Mouse (Mus musculus): ENCODE measurements at regions not wholly inside any gene's neighbourhood (a gene's known extent, or its start where the extent isn't known, plus 50 kb on each side); places are given as distances from the start of the nearest gene placed in this dataset.
A peak's percentile ranks its signal among the peaks of the same experiment; 100 is the strongest.

DNA sequence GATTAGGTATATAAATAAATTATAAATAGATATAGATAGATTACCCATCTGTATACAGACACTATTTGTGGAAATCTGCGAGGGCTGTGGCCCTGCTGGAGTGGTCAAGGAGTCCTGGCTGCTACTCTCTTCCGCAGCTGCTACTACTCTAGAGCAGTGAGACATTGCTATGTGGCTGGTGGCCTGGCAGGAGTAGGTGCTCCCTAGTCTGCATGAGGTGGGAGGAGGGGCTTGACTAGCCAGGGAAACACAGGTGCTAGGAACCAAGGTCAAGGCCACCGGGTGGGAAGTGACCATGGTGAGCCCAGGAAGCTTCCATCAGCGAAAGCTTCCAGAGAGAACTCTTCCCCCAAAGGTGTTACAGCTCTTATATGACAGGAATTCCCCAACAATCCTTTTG, 100.3 kb downstream of the Dyrk2 start:
- DNase-seq: no peak

DNA sequence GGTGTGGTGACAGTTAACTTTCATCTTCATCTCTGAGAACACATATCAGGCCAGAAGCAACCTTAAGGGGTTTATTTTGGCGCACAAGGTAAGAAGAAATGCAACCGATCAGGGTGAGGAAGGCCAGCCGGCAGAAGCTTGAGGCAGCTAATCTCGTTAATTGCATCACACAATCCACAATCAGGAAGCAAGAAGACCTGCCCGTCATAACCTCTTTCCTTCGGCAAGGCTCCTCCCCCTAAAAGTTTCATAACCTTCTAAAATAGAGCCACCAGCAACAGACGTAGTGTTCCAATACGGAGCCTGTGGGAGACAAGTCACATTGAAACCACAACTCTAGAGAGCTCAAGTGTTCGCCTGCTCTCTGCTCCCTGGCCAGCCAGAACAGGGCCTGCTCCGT, 91.4 kb downstream of the Dyrk2 start:
- DNase-seq: no peak

DNA sequence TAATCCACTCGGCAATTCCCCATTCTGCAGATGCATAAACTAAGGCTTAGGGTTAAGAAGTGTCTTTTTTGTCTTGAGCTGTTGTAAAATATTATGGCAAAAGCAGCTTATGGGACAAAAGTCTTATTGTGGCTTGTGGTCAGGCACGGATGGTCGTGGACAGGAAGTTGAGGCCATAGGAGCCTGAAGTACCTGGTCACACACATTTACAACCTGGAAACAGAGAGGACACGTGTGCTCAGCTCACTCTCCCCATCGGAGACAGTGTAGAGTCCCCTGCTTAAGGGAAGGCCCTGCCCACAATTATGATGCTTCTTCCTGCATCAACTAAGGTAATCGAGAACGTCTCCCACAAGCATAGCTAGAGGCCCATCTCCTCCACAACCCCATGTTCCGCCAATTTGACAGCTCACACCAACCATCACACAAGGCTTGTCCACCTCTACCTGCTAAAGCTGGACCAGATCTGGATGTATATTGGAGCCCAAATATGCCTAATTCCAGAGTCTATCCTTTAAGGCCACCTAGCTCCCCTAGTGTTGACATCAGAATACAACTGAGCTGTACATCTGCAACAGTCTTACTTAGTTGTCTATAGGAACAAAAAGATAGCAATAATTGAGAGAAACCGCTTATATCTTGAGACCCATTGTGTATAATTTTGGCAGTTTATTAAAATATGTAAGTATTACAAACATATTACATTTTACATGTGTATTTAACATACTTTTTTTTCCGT, 89.0 kb downstream of the Dyrk2 start:
- DNase-seq: no peak

DNA sequence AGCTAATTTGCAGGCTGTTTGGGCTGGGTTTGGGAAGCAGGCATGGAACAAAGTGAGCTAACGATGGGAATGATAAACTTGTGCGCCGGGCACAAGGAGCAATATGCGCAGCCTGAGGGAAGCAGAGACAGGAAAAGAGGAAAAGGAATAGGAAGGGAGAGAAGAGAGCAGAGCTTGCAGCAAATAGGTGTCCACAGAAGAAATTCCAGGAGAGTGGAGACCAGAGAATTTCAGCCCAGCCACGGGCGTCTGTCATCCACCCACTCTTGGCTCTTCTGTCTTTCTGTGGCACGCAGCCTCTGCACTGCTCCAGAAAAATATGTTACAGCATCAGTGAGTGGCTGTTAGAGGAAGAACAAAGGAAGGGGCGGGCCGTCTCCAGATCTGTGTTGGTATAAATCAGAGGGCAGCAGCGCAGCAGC, 88.2 kb downstream of the Dyrk2 start:
- no peak for DNase-seq

DNA sequence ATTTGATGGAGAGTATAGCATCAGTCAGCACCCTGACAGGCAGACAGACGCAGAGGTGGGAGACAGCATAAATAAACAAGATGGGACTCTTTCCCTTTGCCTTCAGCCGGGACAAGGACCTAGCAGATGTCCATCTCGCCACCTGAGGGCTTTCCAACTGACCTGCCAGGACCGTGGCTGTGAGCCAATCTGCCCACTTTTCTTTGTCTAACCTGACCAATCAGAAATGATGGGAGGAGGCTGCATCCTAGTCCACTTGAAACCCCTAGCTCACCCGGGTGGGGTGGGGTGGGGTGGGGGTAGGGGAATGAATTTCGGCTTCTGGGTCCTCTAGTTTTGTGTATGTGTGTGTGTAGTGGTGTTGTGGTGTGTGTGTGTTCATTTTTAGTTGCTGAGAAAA, 87.4 kb downstream of the Dyrk2 start:
- no peak for DNase-seq

DNA sequence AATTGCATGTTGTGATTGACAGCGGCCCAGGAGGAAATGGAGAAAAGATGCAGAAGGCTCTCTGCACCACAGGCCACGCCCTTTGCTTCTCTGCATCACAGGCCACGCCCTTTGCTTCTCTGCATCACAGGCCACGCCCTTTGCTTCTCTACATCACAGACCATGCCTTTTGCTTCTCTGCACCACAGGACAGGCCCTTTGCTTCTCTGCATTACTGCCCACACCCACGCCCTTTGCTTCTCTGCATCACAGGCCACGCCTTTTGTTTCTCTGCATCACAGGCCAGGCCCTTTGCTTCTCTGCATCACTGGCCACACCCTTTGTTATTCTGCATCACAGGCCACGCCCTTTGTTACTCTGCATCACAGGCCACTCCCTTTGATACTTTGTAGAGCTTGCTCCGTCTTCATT, 82.7 kb downstream of the Dyrk2 start:
- DNase-seq: no peak

DNA sequence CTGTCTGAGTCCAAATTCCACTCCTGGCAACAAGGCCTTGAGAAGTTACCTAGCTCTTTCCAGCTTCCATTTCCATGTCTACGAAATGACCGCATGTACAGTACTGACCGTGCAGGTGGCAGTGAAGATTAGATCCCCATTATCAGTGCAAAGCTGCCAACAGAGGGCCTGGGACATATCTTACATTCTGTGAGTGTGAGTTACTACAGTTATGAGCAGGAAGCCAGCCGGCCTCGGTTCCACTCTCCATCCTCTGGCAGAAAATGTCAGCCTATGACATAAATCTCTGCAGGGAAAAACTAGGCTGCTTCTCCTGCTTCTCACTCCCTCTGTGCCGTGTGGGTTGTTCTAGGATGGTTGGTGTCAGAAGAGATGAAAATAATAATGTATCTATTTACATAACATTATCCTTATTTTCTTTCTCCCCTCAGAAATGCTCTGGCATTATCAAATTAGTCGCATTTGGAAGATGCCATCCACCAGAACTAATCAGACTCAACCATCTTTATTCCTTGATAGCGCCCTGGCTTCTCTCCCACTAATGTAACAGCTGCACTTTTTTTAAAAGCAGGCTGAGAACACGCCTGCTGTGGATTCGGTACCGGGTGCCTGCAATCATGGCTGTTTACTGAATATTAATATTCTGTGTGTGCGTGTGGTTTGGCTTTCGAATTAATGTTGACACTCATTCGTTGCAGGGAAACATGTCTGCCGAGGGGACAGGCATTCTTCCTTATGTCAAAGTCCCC, 77.5 kb downstream of the Dyrk2 start:
- no peak for DNase-seq

DNA sequence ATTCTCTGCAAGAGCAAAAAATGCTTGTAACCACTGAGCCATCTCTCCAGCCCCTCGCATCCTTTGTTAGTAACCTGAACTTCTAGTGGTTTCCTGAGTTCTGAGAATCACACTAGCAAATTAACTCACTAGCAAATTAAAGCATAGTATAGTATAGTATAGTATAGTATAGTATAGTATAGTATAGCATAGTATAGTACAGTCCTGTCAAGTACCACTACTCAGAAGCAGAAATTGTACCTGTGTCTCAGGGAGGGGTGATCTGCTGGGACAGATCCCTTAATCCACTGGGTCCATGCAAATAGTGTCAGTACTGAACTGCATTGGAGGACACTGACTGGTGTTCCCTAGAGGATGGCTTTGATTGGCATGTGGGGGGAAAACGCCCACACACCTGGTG, 76.2 kb downstream of the Dyrk2 start:
- DNase-seq: no peak

DNA sequence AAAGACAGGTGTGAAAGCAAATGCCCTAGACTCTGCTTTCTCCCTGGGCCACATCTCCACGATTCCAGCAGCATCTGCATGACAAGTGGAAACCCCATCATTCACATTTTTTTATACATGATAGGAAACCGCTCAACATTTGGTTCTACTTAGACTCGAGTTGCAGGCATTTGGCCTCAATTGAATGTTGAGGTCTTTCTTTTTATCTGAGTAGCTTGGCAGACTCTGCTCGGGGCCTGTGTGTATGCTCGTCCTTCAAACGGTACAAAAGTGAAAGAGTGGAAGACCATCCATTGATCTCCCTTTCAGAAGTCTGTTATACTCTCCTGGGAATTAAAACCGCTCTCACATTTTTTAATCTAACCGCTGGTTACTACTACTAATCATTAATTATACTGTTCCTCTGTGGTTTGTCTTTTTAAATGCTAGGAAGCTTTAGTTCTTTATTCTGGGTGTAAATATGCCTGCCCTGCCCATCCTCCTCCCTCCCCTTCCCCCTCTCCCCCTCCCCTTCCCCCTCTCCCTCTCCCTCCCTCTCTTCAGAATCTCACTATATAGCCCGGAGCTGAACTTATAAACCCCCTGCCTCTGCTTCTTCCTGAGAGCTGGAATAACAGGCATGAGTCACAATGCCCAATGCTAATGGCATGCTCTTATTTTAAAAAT, 75.5 kb downstream of the Dyrk2 start:
- DNase-seq: no peak

DNA sequence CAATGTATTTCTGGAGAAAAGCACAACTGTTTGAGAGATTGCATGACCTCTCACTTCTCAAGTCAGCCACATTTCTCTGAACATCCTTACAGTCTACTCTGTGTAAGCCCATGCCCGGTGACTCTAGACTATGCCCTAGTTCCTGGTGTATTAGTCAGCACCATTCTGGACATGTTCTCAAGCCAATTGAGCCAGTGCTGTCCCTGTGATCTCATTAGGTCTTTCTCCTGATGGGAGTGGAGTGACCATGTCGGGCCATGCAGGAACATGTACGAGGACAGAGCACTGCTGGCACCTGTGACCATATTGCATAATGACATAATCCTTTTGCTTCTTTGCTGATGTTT, 75.0 kb downstream of the Dyrk2 start:
- DNase-seq: no peak

DNA sequence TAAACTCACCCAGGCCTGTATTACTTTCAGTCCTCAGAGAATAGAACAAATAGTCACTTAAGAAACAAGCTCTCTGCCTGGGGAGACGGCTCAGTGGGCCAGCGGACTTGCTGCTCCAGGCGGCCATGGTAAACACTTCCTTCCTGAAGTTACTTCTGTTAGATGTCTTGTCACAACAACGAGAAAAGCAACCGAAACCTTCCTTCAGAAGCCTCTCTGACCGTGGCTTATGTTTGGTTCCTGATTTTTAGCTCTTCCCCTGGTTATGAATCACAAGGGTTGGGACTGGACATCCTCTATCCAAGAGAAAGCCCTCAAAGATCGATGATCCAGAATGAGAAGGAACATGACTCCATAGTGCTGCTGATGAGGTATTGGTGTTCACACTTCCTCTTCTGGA, 73.5 kb downstream of the Dyrk2 start:
- no peak for DNase-seq

DNA sequence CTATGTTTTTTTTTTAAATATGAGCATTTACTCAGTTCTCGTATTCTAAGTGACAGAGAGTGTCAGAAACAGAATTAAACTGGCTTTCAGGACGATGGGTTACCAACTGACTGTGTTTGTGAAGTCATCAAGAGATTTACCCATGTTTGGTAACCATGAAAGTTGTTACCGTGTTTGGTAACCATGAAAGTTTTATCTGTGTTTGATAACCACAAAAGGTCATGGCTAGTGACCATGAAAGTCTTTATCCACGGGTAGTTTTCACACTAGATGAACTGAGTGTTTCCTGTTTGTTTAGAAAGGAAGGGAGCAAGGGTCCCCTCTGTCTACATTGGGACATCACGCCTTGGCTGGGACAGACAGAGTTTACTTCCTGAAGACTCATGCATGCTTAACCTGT, 72.8 kb downstream of the Dyrk2 start:
- no peak for DNase-seq

DNA sequence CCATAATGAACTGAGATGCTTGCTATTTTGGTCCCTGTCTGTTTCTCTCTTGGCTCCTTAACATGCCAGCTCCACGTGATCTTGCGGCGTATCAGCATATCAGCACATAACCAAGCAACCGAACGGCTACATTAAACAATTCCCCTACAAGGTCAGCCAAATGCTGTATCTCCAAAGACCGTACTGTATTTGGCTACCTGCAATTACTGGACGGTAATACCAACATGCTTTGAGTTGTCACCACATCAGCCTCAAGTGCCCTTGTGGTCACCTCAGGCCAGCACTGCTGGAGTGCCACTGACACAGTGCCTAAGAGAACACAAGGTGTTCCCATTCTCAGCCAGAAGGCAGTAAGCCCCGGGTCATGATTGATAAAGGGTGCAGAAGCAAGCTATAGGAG, 70.2 kb downstream of the Dyrk2 start:
- DNase-seq: no peak

DNA sequence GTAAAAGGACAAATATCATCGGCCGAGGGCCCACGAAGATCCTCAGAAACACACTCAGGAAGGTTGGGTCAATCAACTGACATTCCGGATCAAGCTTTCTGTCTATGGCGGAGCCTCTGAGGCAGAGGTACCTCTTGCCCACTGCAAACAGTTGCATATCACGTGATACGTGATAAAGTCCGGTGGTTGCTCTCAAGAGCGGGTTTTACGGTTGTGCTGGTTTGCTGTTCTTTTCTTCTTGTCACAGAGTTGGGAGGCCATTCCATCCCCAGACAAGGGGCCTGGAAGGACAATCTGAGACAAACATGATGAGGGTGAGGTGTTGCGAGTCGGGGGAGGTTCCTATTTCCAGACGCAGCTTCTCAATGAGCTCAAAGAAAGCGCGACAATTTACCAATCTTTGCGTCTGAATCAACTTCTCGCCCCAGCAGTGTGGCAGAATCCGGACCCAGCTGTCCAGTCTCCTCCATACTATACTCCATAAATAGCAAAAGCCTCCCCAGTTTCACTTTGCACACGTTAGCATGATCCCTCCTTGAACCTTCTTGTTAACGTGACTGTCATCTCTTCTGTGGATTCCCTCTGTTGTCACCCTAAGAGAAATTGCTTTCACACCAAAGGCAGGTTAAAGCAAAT, 66.0 kb downstream of the Dyrk2 start:
- DNase-seq: no peak

DNA sequence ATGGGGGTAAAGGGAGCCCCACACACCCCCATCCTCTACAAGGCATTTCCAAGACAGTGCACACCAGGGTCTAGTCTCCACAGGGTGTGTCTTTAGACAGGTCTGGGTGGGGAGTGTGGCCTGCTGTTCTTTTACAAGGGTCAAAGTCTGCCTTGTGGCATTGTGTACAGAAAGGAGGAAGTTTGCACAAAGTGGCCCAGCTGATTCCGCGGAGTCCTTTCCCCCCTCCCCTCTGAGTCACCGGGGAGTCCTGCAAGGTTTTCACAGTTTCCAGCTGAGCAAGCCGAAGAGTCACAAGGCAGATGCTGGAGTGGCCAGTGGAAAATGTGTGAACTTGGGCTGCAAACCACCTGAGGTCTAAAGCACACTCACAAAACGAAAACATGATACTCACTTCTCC, 65.4 kb downstream of the Dyrk2 start:
- DNase-seq: peak; percentile 19 to 72

All from kidney, postnatal 25 days (tissue).